Mouse (Mus musculus): ENCODE results near the gene Ppp1r27.

DNA sequence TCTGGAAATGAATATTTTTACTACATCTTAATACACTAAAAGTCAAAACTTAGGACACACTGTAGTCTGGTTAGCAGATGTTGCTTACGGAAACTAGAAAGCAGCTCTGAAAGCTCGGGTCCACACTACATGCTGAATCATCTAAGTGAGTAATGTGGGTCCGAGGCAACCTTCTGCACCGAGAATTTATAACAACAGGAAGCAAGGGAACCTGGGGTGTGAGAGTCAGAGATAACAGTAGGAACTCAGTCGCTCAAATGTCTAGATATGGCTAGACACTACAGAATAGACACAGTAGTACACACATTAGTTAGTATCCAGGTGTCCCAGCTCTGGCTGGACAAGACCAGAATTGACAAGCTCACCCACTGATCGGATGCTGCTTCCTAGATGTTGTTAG lies 37.6 kb upstream of the Ppp1r27 start:
- no peak for TF ChIP-seq POLR2A (IDR thresholded peaks at IDR 0.05; ENCODE audit: insufficient read depth, low read depth, low read length)
- no peak for TF ChIP-seq CTCF (IDR thresholded peaks at IDR 0.05)
- TF ChIP-seq EP300 (IDR thresholded peaks at IDR 0.05; ENCODE audit: insufficient read depth, low read depth, low read length), result no peak

Data from heart, adult 2 months (tissue).